In genomic region chr2:116971666-116972613, GRCm38 (mm10) we compare ENCODE assay signal across 8 mouse cellular contexts.
DNase-seq lines count a peak whose midpoint lies in the region; ATAC-seq lines count a peak whose summit lies in the region.

No protein-coding gene starts in this region.

- no peaks in the 10 kb centered on the region for H3K9me3 ChIP-seq in heart, embryonic 14.5 days (ENCODE audit: control insufficient read depth, low read length)
- H3K9me3 ChIP-seq in stomach, embryonic 16.5 days (replicated peaks; ENCODE audit: control insufficient read depth, low read length), result no peaks in the 10 kb centered on the region

- 22% methylated on average over 9 of the region's 9 CpGs for WGBS in heart, embryonic 14.5 days
- 11% methylated on average over 9 of the region's 9 CpGs for WGBS in stomach, embryonic 16.5 days

- peak overlapping the region; percentile 43 for H3K4me2 ChIP-seq in heart, embryonic 14.5 days (ENCODE audit: low read length)
- peak overlapping the region; percentile 49 for H3K4me2 ChIP-seq in stomach, embryonic 16.5 days (ENCODE audit: low read depth, low read length)

- peak; percentile 36 to 66 for DNase-seq in left cerebral cortex, postnatal 25 days (ENCODE audit: low spot score in 2 of 2)
- DNase-seq in left cerebral cortex, adult 8-10 months (ENCODE audit: low spot score in 2 of 2), result no peak
- DNase-seq in embryo, embryonic 10 days (ENCODE audit: low spot score), result peak; percentile 76
- DNase-seq in kidney, postnatal 14 days, result peak; percentile 56
- DNase-seq in layer of hippocampus, postnatal 25 days (ENCODE audit: extremely low spot score in 1 of 2, low spot score in 1 of 2), result no peak

- intact Hi-C loops in left cerebral cortex, postnatal 25 days (cut with DNase I), result no loop called here

- no peaks in the 10 kb centered on the region for H3K27me3 ChIP-seq in heart, embryonic 14.5 days (ENCODE audit: control insufficient read depth, insufficient read depth, low read length)
- no peaks in the 10 kb centered on the region for H3K27me3 ChIP-seq in stomach, embryonic 16.5 days (ENCODE audit: control insufficient read depth, insufficient read depth, low read length)

- H3K9ac ChIP-seq in heart, embryonic 14.5 days (ENCODE audit: low read length), result peak overlapping the region; percentile 9; the same call in 1 of the 2 replicates
- peak overlapping the region; percentile 54; the same call in 1 of the 2 replicates for H3K9ac ChIP-seq in stomach, embryonic 16.5 days (ENCODE audit: low read length)

- H3K4me1 ChIP-seq in heart, embryonic 14.5 days (ENCODE audit: control insufficient read depth in 2 of 2, insufficient read depth in 2 of 2, low read length in 2 of 2), result peaks cover 8 to 23% of the 10 kb centered on the region in 2 experiments
- peaks cover 33% of the 10 kb centered on the region for H3K4me1 ChIP-seq in stomach, embryonic 16.5 days (ENCODE audit: control insufficient read depth, insufficient read depth, low read length)

- no peaks in the 10 kb centered on the region for H3K36me3 ChIP-seq in heart, embryonic 14.5 days (ENCODE audit: control insufficient read depth, insufficient read depth, low read length)
- H3K36me3 ChIP-seq in stomach, embryonic 16.5 days (ENCODE audit: control insufficient read depth, insufficient read depth, low read length), result no peaks in the 10 kb centered on the region

- no peak for ATAC-seq in heart, embryonic 14.5 days (ENCODE audit: insufficient number of reproducible peaks, insufficient read depth, low FRiP score, low read depth)
- ATAC-seq in megakaryocyte progenitor cell, adult 5-6 weeks (replicated peaks; ENCODE audit: poor library complexity), result peak; percentile 67
- no peak for ATAC-seq in stomach, embryonic 16.5 days (ENCODE audit: insufficient read depth, low FRiP score)

- H3K27ac ChIP-seq in heart, embryonic 14.5 days (replicated peaks in 1 of 2; ENCODE audit: control insufficient read depth in 1 of 2, insufficient read depth in 1 of 2, low read depth in 2 of 2, low read length in 2 of 2), result peak overlapping the region; percentile 75 to 77
- peak overlapping the region; percentile 87 for H3K27ac ChIP-seq in stomach, embryonic 16.5 days (ENCODE audit: low read length)

- no peak overlapping the region for H3K4me3 ChIP-seq in heart, embryonic 14.5 days (ENCODE audit: control insufficient read depth in 1 of 2, insufficient read depth in 1 of 2, low read depth in 1 of 2, low read length in 2 of 2)
- H3K4me3 ChIP-seq in stomach, embryonic 16.5 days (replicated peaks; ENCODE audit: low read length), result peak overlapping the region; percentile 25

Comparison
In these comparisons a context has a peak if more than half of its experiments do, and no peak if none do; other contexts are left out.
1. DNase-seq: peak in left cerebral cortex, postnatal 25 days (2 of 2), embryo, embryonic 10 days (single experiment) and kidney, postnatal 14 days (single experiment); none in left cerebral cortex, adult 8-10 months (0 of 2) and layer of hippocampus, postnatal 25 days (0 of 2).